Mouse (Mus musculus): ENCODE results near the gene Acsm1. TPM values are rescaled to one million over a fixed set of nuclear protein-coding genes. Genes with fewer than 3 reads are reported as not detected.

The Acsm1 gene
- polyA plus RNA-seq, 1 experiment from 2014 or later: not detected

- no peak overlapping the region for H3K27ac ChIP-seq (ENCODE audit: low read depth, low read length)
- no peak for ATAC-seq
- no peak overlapping the region for H3K4me3 ChIP-seq (ENCODE audit: low read length)
- H3K9ac ChIP-seq (ENCODE audit: low read depth, low read length): no peak overlapping the region
- no peaks in the 10 kb centered on the region for H3K36me3 ChIP-seq (ENCODE audit: control insufficient read depth, insufficient read depth, low read length)
- no peaks in the 10 kb centered on the region for H3K4me1 ChIP-seq (ENCODE audit: control insufficient read depth, insufficient read depth, low read depth, low read length)
- no peaks in the 10 kb centered on the region for H3K9me3 ChIP-seq (ENCODE audit: control insufficient read depth, low read length)
- no peak overlapping the region for H3K4me2 ChIP-seq (ENCODE audit: low read length)
- WGBS: 73% methylated on average over 1 of the region's 1 CpGs
- no peaks in the 10 kb centered on the region for H3K27me3 ChIP-seq (replicated peaks; ENCODE audit: control insufficient read depth, insufficient read depth, low read length)
Observed at GRCm38 (mm10) chr7:119601954-119602317, 4.9 kb upstream of the Acsm1 start.

GRCm38 (mm10) chr7:119604903-119605483 is 1.8 kb upstream of the Acsm1 start:
- no peaks in the 10 kb centered on the region for H3K4me1 ChIP-seq (ENCODE audit: control insufficient read depth, insufficient read depth, low read depth, low read length)
- ATAC-seq: no peak

GRCm38 (mm10) chr7:119605926-119606663 is 731 bp upstream of the Acsm1 start:
- Histone ChIP-seq H3K27ac (ENCODE audit: low read depth, low read length) (no peak overlapping the region), H3K9me3 (ENCODE audit: control insufficient read depth, low read length) (no peaks in the 10 kb centered on the region), H3K4me3 (ENCODE audit: low read length) (no peak overlapping the region), H3K4me1 (ENCODE audit: control insufficient read depth, insufficient read depth, low read depth, low read length) (no peaks in the 10 kb centered on the region), H3K36me3 (ENCODE audit: control insufficient read depth, insufficient read depth, low read length) (no peaks in the 10 kb centered on the region), H3K9ac (ENCODE audit: low read depth, low read length) (no peak overlapping the region), H3K27me3 (replicated peaks; ENCODE audit: control insufficient read depth, insufficient read depth, low read length) (no peaks in the 10 kb centered on the region), H3K4me2 (ENCODE audit: low read length) (no peak overlapping the region)
- WGBS: 83% methylated on average over 9 of the region's 9 CpGs
- ATAC-seq: no peak

More at GRCm38 (mm10) chr7:119604903-119605483, 1.8 kb upstream of the Acsm1 start:
- no peak overlapping the region for H3K27ac ChIP-seq (ENCODE audit: low read depth, low read length)
- H3K9me3 ChIP-seq (ENCODE audit: control insufficient read depth, low read length): no peaks in the 10 kb centered on the region
- no peaks in the 10 kb centered on the region for H3K27me3 ChIP-seq (replicated peaks; ENCODE audit: control insufficient read depth, insufficient read depth, low read length)
- H3K4me2 ChIP-seq (ENCODE audit: low read length): no peak overlapping the region
- H3K9ac ChIP-seq (ENCODE audit: low read depth, low read length): no peak overlapping the region
- WGBS: 82% methylated on average over 2 of the region's 2 CpGs
- H3K4me3 ChIP-seq (ENCODE audit: low read length): no peak overlapping the region
- no peaks in the 10 kb centered on the region for H3K36me3 ChIP-seq (ENCODE audit: control insufficient read depth, insufficient read depth, low read length)

- ATAC-seq: no peak
- 88% methylated on average over 9 of the region's 9 CpGs for WGBS
Observed at GRCm38 (mm10) chr7:119607796-119608515, 1.1 kb downstream of the Acsm1 start.

GRCm38 (mm10) chr7:119616531-119616930 is 9.7 kb downstream of the Acsm1 start:
- WGBS: 77% methylated on average over 1 of the region's 1 CpGs
- no peaks in the 10 kb centered on the region for H3K36me3 ChIP-seq (ENCODE audit: control insufficient read depth, insufficient read depth, low read length)
- no peaks in the 10 kb centered on the region for H3K27me3 ChIP-seq (replicated peaks; ENCODE audit: control insufficient read depth, insufficient read depth, low read length)
- no peak overlapping the region for H3K9ac ChIP-seq (ENCODE audit: low read depth, low read length)
- no peaks in the 10 kb centered on the region for H3K4me1 ChIP-seq (ENCODE audit: control insufficient read depth, insufficient read depth, low read depth, low read length)
- no peak overlapping the region for H3K27ac ChIP-seq (ENCODE audit: low read depth, low read length)
- ATAC-seq: no peak
- H3K9me3 ChIP-seq (ENCODE audit: control insufficient read depth, low read length): no peaks in the 10 kb centered on the region
- H3K4me3 ChIP-seq (ENCODE audit: low read length): no peak overlapping the region
- H3K4me2 ChIP-seq (ENCODE audit: low read length): no peak overlapping the region

More at GRCm38 (mm10) chr7:119607796-119608515, 1.1 kb downstream of the Acsm1 start:
- no peak overlapping the region for H3K4me2 ChIP-seq (ENCODE audit: low read length)
- no peaks in the 10 kb centered on the region for H3K36me3 ChIP-seq (ENCODE audit: control insufficient read depth, insufficient read depth, low read length)
- no peaks in the 10 kb centered on the region for H3K4me1 ChIP-seq (ENCODE audit: control insufficient read depth, insufficient read depth, low read depth, low read length)
- H3K9me3 ChIP-seq (ENCODE audit: control insufficient read depth, low read length): no peaks in the 10 kb centered on the region
- H3K9ac ChIP-seq (ENCODE audit: low read depth, low read length): no peak overlapping the region
- H3K27me3 ChIP-seq (replicated peaks; ENCODE audit: control insufficient read depth, insufficient read depth, low read length): no peaks in the 10 kb centered on the region
- no peak overlapping the region for H3K4me3 ChIP-seq (ENCODE audit: low read length)
- no peak overlapping the region for H3K27ac ChIP-seq (ENCODE audit: low read depth, low read length)

GRCm38 (mm10) chr7:119617593-119617992 is 10.8 kb downstream of the Acsm1 start:
- no peaks in the 10 kb centered on the region for H3K9me3 ChIP-seq (ENCODE audit: control insufficient read depth, low read length)
- H3K4me2 ChIP-seq (ENCODE audit: low read length): no peak overlapping the region
- H3K27ac ChIP-seq (ENCODE audit: low read depth, low read length): no peak overlapping the region
- no peak overlapping the region for H3K4me3 ChIP-seq (ENCODE audit: low read length)
- ATAC-seq: no peak
- no peaks in the 10 kb centered on the region for H3K36me3 ChIP-seq (ENCODE audit: control insufficient read depth, insufficient read depth, low read length)
- 89% methylated on average over 6 of the region's 6 CpGs for WGBS
- H3K27me3 ChIP-seq (replicated peaks; ENCODE audit: control insufficient read depth, insufficient read depth, low read length): no peaks in the 10 kb centered on the region
- H3K4me1 ChIP-seq (ENCODE audit: control insufficient read depth, insufficient read depth, low read depth, low read length): no peaks in the 10 kb centered on the region
- H3K9ac ChIP-seq (ENCODE audit: low read depth, low read length): no peak overlapping the region

- Histone ChIP-seq H3K4me3 (ENCODE audit: low read length) (no peak overlapping the region), H3K27me3 (replicated peaks; ENCODE audit: control insufficient read depth, insufficient read depth, low read length) (no peaks in the 10 kb centered on the region), H3K4me2 (ENCODE audit: low read length) (no peak overlapping the region), H3K27ac (ENCODE audit: low read depth, low read length) (no peak overlapping the region), H3K4me1 (ENCODE audit: control insufficient read depth, insufficient read depth, low read depth, low read length) (no peaks in the 10 kb centered on the region), H3K36me3 (ENCODE audit: control insufficient read depth, insufficient read depth, low read length) (no peaks in the 10 kb centered on the region), H3K9ac (ENCODE audit: low read depth, low read length) (no peak overlapping the region), H3K9me3 (ENCODE audit: control insufficient read depth, low read length) (no peaks in the 10 kb centered on the region)
- no peak for ATAC-seq
- 56% methylated on average over 4 of the region's 4 CpGs for WGBS
Observed at GRCm38 (mm10) chr7:119618209-119618935, 11.5 kb downstream of the Acsm1 start.

- ATAC-seq: no peak
- no peak overlapping the region for H3K4me3 ChIP-seq (ENCODE audit: low read length)
- H3K9me3 ChIP-seq (ENCODE audit: control insufficient read depth, low read length): no peaks in the 10 kb centered on the region
- H3K36me3 ChIP-seq (ENCODE audit: control insufficient read depth, insufficient read depth, low read length): no peaks in the 10 kb centered on the region
- H3K4me1 ChIP-seq (ENCODE audit: control insufficient read depth, insufficient read depth, low read depth, low read length): no peaks in the 10 kb centered on the region
- no peaks in the 10 kb centered on the region for H3K27me3 ChIP-seq (replicated peaks; ENCODE audit: control insufficient read depth, insufficient read depth, low read length)
- no peak overlapping the region for H3K9ac ChIP-seq (ENCODE audit: low read depth, low read length)
- H3K4me2 ChIP-seq (ENCODE audit: low read length): no peak overlapping the region
- H3K27ac ChIP-seq (ENCODE audit: low read depth, low read length): no peak overlapping the region
Observed at GRCm38 (mm10) chr7:119620157-119620556, 13.3 kb downstream of the Acsm1 start.

- no peak overlapping the region for H3K27ac ChIP-seq (ENCODE audit: low read depth, low read length)
- no peak overlapping the region for H3K9ac ChIP-seq (ENCODE audit: low read depth, low read length)
- H3K27me3 ChIP-seq (replicated peaks; ENCODE audit: control insufficient read depth, insufficient read depth, low read length): no peaks in the 10 kb centered on the region
- no peaks in the 10 kb centered on the region for H3K36me3 ChIP-seq (ENCODE audit: control insufficient read depth, insufficient read depth, low read length)
- no peaks in the 10 kb centered on the region for H3K4me1 ChIP-seq (ENCODE audit: control insufficient read depth, insufficient read depth, low read depth, low read length)
- ATAC-seq: no peak
- H3K9me3 ChIP-seq (ENCODE audit: control insufficient read depth, low read length): no peaks in the 10 kb centered on the region
- no peak overlapping the region for H3K4me2 ChIP-seq (ENCODE audit: low read length)
- H3K4me3 ChIP-seq (ENCODE audit: low read length): no peak overlapping the region
Observed at GRCm38 (mm10) chr7:119638773-119639172, 31.9 kb downstream of the Acsm1 start.
